Mouse (Mus musculus): ENCODE results near the gene Nfatc2ip.
A peak's percentile ranks its signal among the peaks of the same experiment; 100 is the strongest.
"Not testable (repeated sequence)": the region's sequence is repeated elsewhere in the genome, so short reads cannot be mapped to it uniquely, and the experiment has no call there.

The Nfatc2ip gene

GRCm38 (mm10) chr7:126424161-126424560 is 27.6 kb upstream of the Nfatc2ip start:
- H3K36me3 ChIP-seq (ENCODE audit: control insufficient read depth, insufficient read depth, low read length, poor library complexity, severe bottlenecking), result no peaks in the 10 kb centered on the region
- DNase-seq (ENCODE audit: low read depth, low spot score), result peak; percentile 62
- no peaks in the 10 kb centered on the region for H3K27me3 ChIP-seq (ENCODE audit: control insufficient read depth, insufficient read depth, low read length, poor library complexity, severe bottlenecking)

DNA sequence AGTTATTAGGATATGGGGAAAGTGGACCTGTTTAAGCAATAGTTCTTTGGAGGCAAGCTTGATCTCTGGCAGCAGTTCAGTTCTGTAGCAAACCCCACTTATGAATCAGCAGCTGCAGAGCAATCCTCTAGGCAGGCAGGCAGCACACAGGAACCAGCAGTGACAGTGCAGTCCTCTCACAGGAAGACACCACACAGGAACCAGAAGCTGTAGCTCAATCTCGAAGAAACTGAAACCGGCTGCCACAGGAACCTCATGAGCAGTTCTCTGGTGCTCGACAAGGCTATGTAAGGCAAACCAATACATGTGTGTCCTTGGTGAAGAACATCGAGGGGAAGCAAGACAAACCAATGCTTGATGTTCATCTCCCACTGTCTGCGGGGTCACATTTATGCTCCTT is 25.2 kb upstream of the Nfatc2ip start:
- DNase-seq (ENCODE audit: low read depth, low spot score), result peak; percentile 78

GRCm38 (mm10) chr7:126418496-126418895 is 22.0 kb upstream of the Nfatc2ip start:
- H3K36me3 ChIP-seq (ENCODE audit: control insufficient read depth, insufficient read depth, low read length, poor library complexity, severe bottlenecking), result peaks cover under 1% of the 10 kb centered on the region; the same call in 1 of the 2 replicates
- no peak for DNase-seq (ENCODE audit: low read depth, low spot score)
- H3K27me3 ChIP-seq (ENCODE audit: control insufficient read depth, insufficient read depth, low read length, poor library complexity, severe bottlenecking), result no peaks in the 10 kb centered on the region

More for the DNA sequence above, 25.2 kb upstream of the Nfatc2ip start:
- no peaks in the 10 kb centered on the region for H3K27me3 ChIP-seq (ENCODE audit: control insufficient read depth, insufficient read depth, low read length, poor library complexity, severe bottlenecking)
- no peaks in the 10 kb centered on the region for H3K36me3 ChIP-seq (ENCODE audit: control insufficient read depth, insufficient read depth, low read length, poor library complexity, severe bottlenecking)

GRCm38 (mm10) chr7:126417606-126418005 is 21.1 kb upstream of the Nfatc2ip start:
- peaks cover 2% of the 10 kb centered on the region for H3K36me3 ChIP-seq (ENCODE audit: control insufficient read depth, insufficient read depth, low read length, poor library complexity, severe bottlenecking)
- no peak for DNase-seq (ENCODE audit: low read depth, low spot score)
- no peaks in the 10 kb centered on the region for H3K27me3 ChIP-seq (ENCODE audit: control insufficient read depth, insufficient read depth, low read length, poor library complexity, severe bottlenecking)

GRCm38 (mm10) chr7:126417045-126417444 is 20.5 kb upstream of the Nfatc2ip start:
- peak; percentile 70 for DNase-seq (ENCODE audit: low read depth, low spot score)
- Histone ChIP-seq H3K27me3 (ENCODE audit: control insufficient read depth, insufficient read depth, low read length, poor library complexity, severe bottlenecking) (no peaks in the 10 kb centered on the region), H3K36me3 (ENCODE audit: control insufficient read depth, insufficient read depth, low read length, poor library complexity, severe bottlenecking) (peaks cover 2% of the 10 kb centered on the region)

- H3K36me3 ChIP-seq (ENCODE audit: control insufficient read depth, insufficient read depth, low read length, poor library complexity, severe bottlenecking), result peaks cover 2% of the 10 kb centered on the region
- no peaks in the 10 kb centered on the region for H3K27me3 ChIP-seq (ENCODE audit: control insufficient read depth, insufficient read depth, low read length, poor library complexity, severe bottlenecking)
- DNase-seq (ENCODE audit: low read depth, low spot score), result peak; percentile 87
Measured at GRCm38 (mm10) chr7:126416615-126417014, 20.1 kb upstream of the Nfatc2ip start.

- H3K36me3 ChIP-seq (ENCODE audit: control insufficient read depth, insufficient read depth, low read length, poor library complexity, severe bottlenecking), result peaks cover 11% of the 10 kb centered on the region
- DNase-seq (ENCODE audit: low read depth, low spot score), result peak; percentile 70
- H3K27me3 ChIP-seq (ENCODE audit: control insufficient read depth, insufficient read depth, low read length, poor library complexity, severe bottlenecking), result no peaks in the 10 kb centered on the region
Measured at GRCm38 (mm10) chr7:126414725-126415124, 18.2 kb upstream of the Nfatc2ip start, which contains the start of gene Cd19. Cd19 (minus strand) TSS chr7:126414889.

DNA sequence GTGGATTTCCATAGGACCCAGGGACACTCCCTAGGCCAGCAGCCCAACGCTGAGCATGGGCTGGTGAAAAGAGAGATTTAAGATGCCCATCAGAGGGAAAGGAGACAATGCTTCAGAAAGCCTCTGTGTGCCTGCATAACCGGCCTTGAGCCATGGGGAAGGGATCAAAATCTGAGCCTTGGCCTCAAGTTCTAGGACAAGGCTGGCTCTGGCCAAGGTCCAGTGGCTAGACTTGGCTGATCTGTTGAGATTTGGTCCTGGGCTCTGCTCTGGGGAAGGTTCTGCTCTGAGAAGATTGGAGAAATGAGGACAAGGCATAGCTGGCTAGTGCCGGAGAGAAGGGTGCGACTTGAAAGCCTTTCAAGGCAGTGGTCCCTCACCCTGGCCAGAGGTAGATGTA is 14.5 kb upstream of the Nfatc2ip start:
- Histone ChIP-seq H3K27me3 (ENCODE audit: control insufficient read depth, insufficient read depth, low read length, poor library complexity, severe bottlenecking) (no peaks in the 10 kb centered on the region), H3K36me3 (ENCODE audit: control insufficient read depth, insufficient read depth, low read length, poor library complexity, severe bottlenecking) (peaks cover 21% of the 10 kb centered on the region)
- no peak for DNase-seq (ENCODE audit: low read depth, low spot score)

DNA sequence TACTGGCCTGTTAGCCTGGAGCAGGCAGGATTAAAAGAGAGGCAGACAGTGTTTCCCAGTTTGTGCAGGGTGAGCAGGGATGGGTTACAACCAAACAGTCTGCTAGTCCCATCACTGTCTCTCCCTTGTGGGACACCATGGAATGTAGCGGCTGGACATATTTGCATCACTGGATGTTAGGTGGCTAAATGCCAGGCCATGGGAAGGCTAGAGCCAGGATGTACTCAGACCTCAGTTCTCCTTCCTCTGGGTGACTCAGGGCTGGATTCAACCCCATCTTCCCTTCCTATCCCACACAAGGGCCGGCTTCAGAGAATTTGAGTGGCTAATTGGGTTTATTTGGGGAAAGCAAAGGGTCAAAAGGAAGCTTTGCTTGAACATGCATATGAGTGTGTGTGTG is 12.1 kb upstream of the Nfatc2ip start:
- no peak for DNase-seq (ENCODE audit: low read depth, low spot score)

GRCm38 (mm10) chr7:126402518-126402917 is 6.0 kb upstream of the Nfatc2ip start:
- H3K27me3 ChIP-seq (ENCODE audit: control insufficient read depth, insufficient read depth, low read length, poor library complexity, severe bottlenecking); DNase-seq (ENCODE audit: low read depth, low spot score); H3K36me3 ChIP-seq (ENCODE audit: control insufficient read depth, insufficient read depth, low read length, poor library complexity, severe bottlenecking): not testable (repeated sequence)

More for the DNA sequence above, 12.1 kb upstream of the Nfatc2ip start:
- Histone ChIP-seq H3K27me3 (ENCODE audit: control insufficient read depth, insufficient read depth, low read length, poor library complexity, severe bottlenecking) (no peaks in the 10 kb centered on the region), H3K36me3 (ENCODE audit: control insufficient read depth, insufficient read depth, low read length, poor library complexity, severe bottlenecking) (peaks cover 21% of the 10 kb centered on the region)

DNA sequence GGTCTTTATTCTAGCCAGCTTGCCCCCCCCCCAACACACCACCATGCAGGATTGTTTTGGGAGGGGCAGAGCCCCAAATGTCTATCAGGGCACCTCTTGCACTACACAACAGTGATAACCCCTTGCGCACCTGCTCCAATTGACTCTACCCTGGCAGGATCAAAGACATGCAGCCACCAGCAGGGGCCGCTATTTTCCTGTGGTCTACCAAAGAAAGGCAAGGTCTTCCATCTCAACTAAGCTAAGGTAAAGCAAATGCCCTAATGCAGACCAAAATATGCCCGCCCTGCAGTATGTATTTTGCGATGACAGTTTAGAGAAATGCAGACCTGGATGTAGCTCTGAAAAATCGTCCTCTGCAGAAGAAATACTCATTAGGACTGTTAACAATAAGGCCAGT is 3.0 kb upstream of the Nfatc2ip start:
- peak; percentile 94 for DNase-seq (ENCODE audit: low read depth, low spot score)
- Histone ChIP-seq H3K27me3 (ENCODE audit: control insufficient read depth, insufficient read depth, low read length, poor library complexity, severe bottlenecking) (no peaks in the 10 kb centered on the region), H3K36me3 (ENCODE audit: control insufficient read depth, insufficient read depth, low read length, poor library complexity, severe bottlenecking) (no peaks in the 10 kb centered on the region)

GRCm38 (mm10) chr7:126397822-126398221 is 1.3 kb upstream of the Nfatc2ip start:
- H3K27me3 ChIP-seq (ENCODE audit: control insufficient read depth, insufficient read depth, low read length, poor library complexity, severe bottlenecking), result no peaks in the 10 kb centered on the region
- no peaks in the 10 kb centered on the region for H3K36me3 ChIP-seq (ENCODE audit: control insufficient read depth, insufficient read depth, low read length, poor library complexity, severe bottlenecking)
- DNase-seq (ENCODE audit: low read depth, low spot score), result no peak

- no peaks in the 10 kb centered on the region for H3K36me3 ChIP-seq (ENCODE audit: control insufficient read depth, insufficient read depth, low read length, poor library complexity, severe bottlenecking)
- H3K27me3 ChIP-seq (ENCODE audit: control insufficient read depth, insufficient read depth, low read length, poor library complexity, severe bottlenecking), result no peaks in the 10 kb centered on the region
- DNase-seq (ENCODE audit: low read depth, low spot score), result no peak
Measured at GRCm38 (mm10) chr7:126397221-126397620, 684 bp upstream of the Nfatc2ip start.

DNA sequence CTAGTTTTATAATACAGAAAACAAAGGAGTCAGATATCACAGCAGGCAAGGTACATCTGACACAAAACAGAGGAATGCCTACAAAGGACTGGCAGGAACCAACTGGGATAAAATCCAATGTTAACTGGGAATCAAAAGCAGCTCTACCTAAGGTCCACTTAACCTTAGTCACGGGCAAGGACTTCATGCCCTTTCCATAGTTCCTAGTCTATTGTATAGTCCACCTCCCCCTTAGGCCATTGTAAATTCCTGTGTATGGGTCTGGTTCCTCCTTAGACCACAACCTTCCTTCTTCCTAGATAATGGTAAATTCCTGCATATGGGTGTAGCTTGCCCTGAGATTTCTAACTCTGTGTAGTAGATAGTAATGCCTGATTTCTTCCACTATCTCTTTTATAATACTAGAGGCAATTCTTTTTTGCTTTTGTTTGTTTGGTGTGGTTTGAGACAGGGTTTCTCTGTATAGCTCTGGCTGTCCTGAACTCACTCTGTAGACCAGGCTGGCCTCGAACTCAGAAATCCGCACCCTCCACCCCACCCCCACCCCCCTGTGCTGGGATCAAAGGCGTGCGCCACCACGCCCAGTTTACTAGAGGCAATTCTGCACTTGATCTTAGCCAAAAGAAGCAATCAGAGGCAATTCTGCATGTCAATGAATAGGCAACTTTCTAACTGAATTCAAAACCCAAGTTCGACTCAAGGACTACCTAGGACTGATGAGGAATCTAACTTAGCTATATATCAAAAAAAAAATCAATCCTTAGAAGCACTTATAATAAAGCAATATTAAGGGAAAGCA is 4.3 kb downstream of the Nfatc2ip start:
- DNase-seq (ENCODE audit: low read depth, low spot score); H3K27me3 ChIP-seq (ENCODE audit: control insufficient read depth, insufficient read depth, low read length, poor library complexity, severe bottlenecking): not testable (repeated sequence)

GRCm38 (mm10) chr7:126388185-126388584 is 8.4 kb downstream of the Nfatc2ip start:
- peaks cover 15% of the 10 kb centered on the region for H3K36me3 ChIP-seq (ENCODE audit: control insufficient read depth, insufficient read depth, low read length, poor library complexity, severe bottlenecking)
- H3K27me3 ChIP-seq (ENCODE audit: control insufficient read depth, insufficient read depth, low read length, poor library complexity, severe bottlenecking), result no peaks in the 10 kb centered on the region
- DNase-seq (ENCODE audit: low read depth, low spot score), result no peak

More for the DNA sequence above, 4.3 kb downstream of the Nfatc2ip start:
- peaks cover 12% of the 10 kb centered on the region for H3K36me3 ChIP-seq (ENCODE audit: control insufficient read depth, insufficient read depth, low read length, poor library complexity, severe bottlenecking)

Measured in splenic B cell, adult 2 months (primary cell).